Mouse (Mus musculus): ENCODE measurements around the gene Chst15. TPM values are rescaled to one million over a fixed set of nuclear protein-coding genes. Genes with fewer than 3 reads are reported as not detected.

Chst15 gene
- polyA plus RNA-seq, 1 experiment from 2014 or later, result 30.8 TPM

GRCm38 (mm10) chr7:132210616-132211015, 106.4 kb downstream of the Chst15 start:
- Histone ChIP-seq H3K4me2 (replicated peaks; ENCODE audit: low read depth, low read length) (no peak overlapping the region), H3K9ac (replicated peaks; ENCODE audit: low read depth, low read length) (no peak overlapping the region), H3K4me1 (ENCODE audit: control insufficient read depth, insufficient read depth, low read length) (no peaks in the 10 kb centered on the region), H3K4me3 (ENCODE audit: low read depth, low read length) (no peak overlapping the region), H3K27me3 (ENCODE audit: control insufficient read depth, insufficient read depth, low read length) (no peaks in the 10 kb centered on the region), H3K27ac (ENCODE audit: low read length) (no peak overlapping the region), H3K9me3 (ENCODE audit: control insufficient read depth, low read depth, low read length) (no peaks in the 10 kb centered on the region), H3K36me3 (ENCODE audit: control insufficient read depth, insufficient read depth, low read length) (no peaks in the 10 kb centered on the region)
- no peak for ATAC-seq (ENCODE audit: insufficient number of reproducible peaks, insufficient read depth, low FRiP score, low read depth)
- WGBS, result 80% methylated on average over 5 of the region's 5 CpGs

GRCm38 (mm10) chr7:132208946-132209651, 107.9 kb downstream of the Chst15 start:
- Histone ChIP-seq H3K4me2 (replicated peaks; ENCODE audit: low read depth, low read length) (no peak overlapping the region), H3K36me3 (ENCODE audit: control insufficient read depth, insufficient read depth, low read length) (no peaks in the 10 kb centered on the region), H3K9ac (replicated peaks; ENCODE audit: low read depth, low read length) (no peak overlapping the region), H3K4me3 (ENCODE audit: low read depth, low read length) (no peak overlapping the region), H3K27me3 (ENCODE audit: control insufficient read depth, insufficient read depth, low read length) (no peaks in the 10 kb centered on the region), H3K27ac (ENCODE audit: low read length) (no peak overlapping the region), H3K4me1 (ENCODE audit: control insufficient read depth, insufficient read depth, low read length) (no peaks in the 10 kb centered on the region), H3K9me3 (ENCODE audit: control insufficient read depth, low read depth, low read length) (no peaks in the 10 kb centered on the region)
- WGBS, result 78% methylated on average over 9 of the region's 9 CpGs
- no peak for ATAC-seq (ENCODE audit: insufficient number of reproducible peaks, insufficient read depth, low FRiP score, low read depth)

- Histone ChIP-seq H3K9me3 (ENCODE audit: control insufficient read depth, low read depth, low read length) (no peaks in the 10 kb centered on the region), H3K4me1 (ENCODE audit: control insufficient read depth, insufficient read depth, low read length) (no peaks in the 10 kb centered on the region), H3K36me3 (ENCODE audit: control insufficient read depth, insufficient read depth, low read length) (no peaks in the 10 kb centered on the region), H3K27me3 (ENCODE audit: control insufficient read depth, insufficient read depth, low read length) (no peaks in the 10 kb centered on the region), H3K27ac (ENCODE audit: low read length) (no peak overlapping the region), H3K4me3 (ENCODE audit: low read depth, low read length) (no peak overlapping the region), H3K4me2 (replicated peaks; ENCODE audit: low read depth, low read length) (no peak overlapping the region), H3K9ac (replicated peaks; ENCODE audit: low read depth, low read length) (no peak overlapping the region)
- whole genome bisulfite sequencing, result 3% methylated on average over 1 of the region's 1 CpGs
- ATAC-seq (ENCODE audit: insufficient number of reproducible peaks, insufficient read depth, low FRiP score, low read depth), result no peak
Measured at GRCm38 (mm10) chr7:132204073-132204612, 112.9 kb downstream of the Chst15 start.

- Histone ChIP-seq H3K27me3 (ENCODE audit: control insufficient read depth, insufficient read depth, low read length) (no peaks in the 10 kb centered on the region), H3K9ac (replicated peaks; ENCODE audit: low read depth, low read length) (no peak overlapping the region), H3K4me1 (ENCODE audit: control insufficient read depth, insufficient read depth, low read length) (no peaks in the 10 kb centered on the region), H3K4me2 (replicated peaks; ENCODE audit: low read depth, low read length) (no peak overlapping the region), H3K4me3 (ENCODE audit: low read depth, low read length) (no peak overlapping the region), H3K36me3 (ENCODE audit: control insufficient read depth, insufficient read depth, low read length) (no peaks in the 10 kb centered on the region), H3K27ac (ENCODE audit: low read length) (no peak overlapping the region), H3K9me3 (ENCODE audit: control insufficient read depth, low read depth, low read length) (no peaks in the 10 kb centered on the region)
- 35% methylated on average over 6 of the region's 6 CpGs for WGBS
- ATAC-seq (ENCODE audit: insufficient number of reproducible peaks, insufficient read depth, low FRiP score, low read depth), result no peak
Measured at GRCm38 (mm10) chr7:132199686-132200085, 117.3 kb downstream of the Chst15 start.

GRCm38 (mm10) chr7:132198806-132199205, 118.2 kb downstream of the Chst15 start:
- Histone ChIP-seq H3K4me2 (replicated peaks; ENCODE audit: low read depth, low read length) (no peak overlapping the region), H3K9me3 (ENCODE audit: control insufficient read depth, low read depth, low read length) (no peaks in the 10 kb centered on the region), H3K27ac (ENCODE audit: low read length) (no peak overlapping the region), H3K4me1 (ENCODE audit: control insufficient read depth, insufficient read depth, low read length) (no peaks in the 10 kb centered on the region), H3K36me3 (ENCODE audit: control insufficient read depth, insufficient read depth, low read length) (no peaks in the 10 kb centered on the region), H3K9ac (replicated peaks; ENCODE audit: low read depth, low read length) (no peak overlapping the region), H3K4me3 (ENCODE audit: low read depth, low read length) (no peak overlapping the region), H3K27me3 (ENCODE audit: control insufficient read depth, insufficient read depth, low read length) (no peaks in the 10 kb centered on the region)
- WGBS, result 89% methylated on average over 1 of the region's 1 CpGs
- no peak for ATAC-seq (ENCODE audit: insufficient number of reproducible peaks, insufficient read depth, low FRiP score, low read depth)

- Histone ChIP-seq H3K27ac (ENCODE audit: low read length) (no peak overlapping the region), H3K4me3 (ENCODE audit: low read depth, low read length) (no peak overlapping the region), H3K9me3 (ENCODE audit: control insufficient read depth, low read depth, low read length) (no peaks in the 10 kb centered on the region), H3K4me1 (ENCODE audit: control insufficient read depth, insufficient read depth, low read length) (no peaks in the 10 kb centered on the region), H3K36me3 (ENCODE audit: control insufficient read depth, insufficient read depth, low read length) (no peaks in the 10 kb centered on the region), H3K9ac (replicated peaks; ENCODE audit: low read depth, low read length) (no peak overlapping the region), H3K4me2 (replicated peaks; ENCODE audit: low read depth, low read length) (no peak overlapping the region), H3K27me3 (ENCODE audit: control insufficient read depth, insufficient read depth, low read length) (no peaks in the 10 kb centered on the region)
- ATAC-seq (ENCODE audit: insufficient number of reproducible peaks, insufficient read depth, low FRiP score, low read depth), result no peak
- WGBS, result 26% methylated on average over 7 of the region's 7 CpGs
Measured at GRCm38 (mm10) chr7:132197817-132198475, 119.1 kb downstream of the Chst15 start.

GRCm38 (mm10) chr7:132196581-132196980, 120.4 kb downstream of the Chst15 start:
- Histone ChIP-seq H3K9ac (replicated peaks; ENCODE audit: low read depth, low read length) (no peak overlapping the region), H3K36me3 (ENCODE audit: control insufficient read depth, insufficient read depth, low read length) (no peaks in the 10 kb centered on the region), H3K9me3 (ENCODE audit: control insufficient read depth, low read depth, low read length) (no peaks in the 10 kb centered on the region), H3K4me3 (ENCODE audit: low read depth, low read length) (no peak overlapping the region), H3K4me1 (ENCODE audit: control insufficient read depth, insufficient read depth, low read length) (no peaks in the 10 kb centered on the region), H3K4me2 (replicated peaks; ENCODE audit: low read depth, low read length) (no peak overlapping the region), H3K27ac (ENCODE audit: low read length) (no peak overlapping the region), H3K27me3 (ENCODE audit: control insufficient read depth, insufficient read depth, low read length) (no peaks in the 10 kb centered on the region)
- WGBS, result 100% methylated on average over 1 of the region's 1 CpGs
- ATAC-seq (ENCODE audit: insufficient number of reproducible peaks, insufficient read depth, low FRiP score, low read depth), result no peak

- no peaks in the 10 kb centered on the region for H3K36me3 ChIP-seq (ENCODE audit: control insufficient read depth, insufficient read depth, low read length)
- no peak for ATAC-seq (ENCODE audit: insufficient number of reproducible peaks, insufficient read depth, low FRiP score, low read depth)
- H3K9me3 ChIP-seq (ENCODE audit: control insufficient read depth, low read depth, low read length), result no peaks in the 10 kb centered on the region
- no peak overlapping the region for H3K4me2 ChIP-seq (replicated peaks; ENCODE audit: low read depth, low read length)
- H3K27me3 ChIP-seq (ENCODE audit: control insufficient read depth, insufficient read depth, low read length), result no peaks in the 10 kb centered on the region
- no peak overlapping the region for H3K9ac ChIP-seq (replicated peaks; ENCODE audit: low read depth, low read length)
- H3K27ac ChIP-seq (ENCODE audit: low read length), result no peak overlapping the region
- no peak overlapping the region for H3K4me3 ChIP-seq (ENCODE audit: low read depth, low read length)
- no peaks in the 10 kb centered on the region for H3K4me1 ChIP-seq (ENCODE audit: control insufficient read depth, insufficient read depth, low read length)
- WGBS, result 98% methylated on average over 2 of the region's 2 CpGs
Measured at GRCm38 (mm10) chr7:132193606-132194005, 123.4 kb downstream of the Chst15 start.
